Mouse (Mus musculus) adrenal gland, postnatal 36 days (tissue): Measurements from ENCODE around the gene F11r. TPM values are rescaled to one million over a fixed set of nuclear protein-coding genes. Genes with fewer than 3 reads are reported as not detected.

Experiments
- DNase-seq, 2 experiments: peaks; one replicate each; pipeline ENCODE4 v3.0.0; 2021; ENCODE audit warnings: mixed read lengths in 1 of 2
- long read RNA-seq, 2 experiments: library from polyadenylated mRNA; stranded (forward); transcript quantifications; one replicate each; pipeline ENCODE4 v2.0.0; 2021; ENCODE audit warnings: borderline sequencing depth in 2 of 2
- total RNA-seq, 2 experiments: library from RNA; stranded (reverse); gene quantifications; 2 replicates each; pipeline ENCODE4 v1.2.3; 2021

The F11r gene
- total RNA-seq = 10 to 100 TPM; 39.7 to 51.0 TPM
- long read RNA-seq, experiment 1, partial matches to known transcripts = 10 of 11 reads
- long read RNA-seq, experiment 1, other reads (novel, unspliced or antisense) = 1 of 11 reads
- long read RNA-seq, experiment 2, partial matches to known transcripts = 0 of 1 reads
- long read RNA-seq, experiment 2, other reads (novel, unspliced or antisense) = 0 of 1 reads

DNA sequence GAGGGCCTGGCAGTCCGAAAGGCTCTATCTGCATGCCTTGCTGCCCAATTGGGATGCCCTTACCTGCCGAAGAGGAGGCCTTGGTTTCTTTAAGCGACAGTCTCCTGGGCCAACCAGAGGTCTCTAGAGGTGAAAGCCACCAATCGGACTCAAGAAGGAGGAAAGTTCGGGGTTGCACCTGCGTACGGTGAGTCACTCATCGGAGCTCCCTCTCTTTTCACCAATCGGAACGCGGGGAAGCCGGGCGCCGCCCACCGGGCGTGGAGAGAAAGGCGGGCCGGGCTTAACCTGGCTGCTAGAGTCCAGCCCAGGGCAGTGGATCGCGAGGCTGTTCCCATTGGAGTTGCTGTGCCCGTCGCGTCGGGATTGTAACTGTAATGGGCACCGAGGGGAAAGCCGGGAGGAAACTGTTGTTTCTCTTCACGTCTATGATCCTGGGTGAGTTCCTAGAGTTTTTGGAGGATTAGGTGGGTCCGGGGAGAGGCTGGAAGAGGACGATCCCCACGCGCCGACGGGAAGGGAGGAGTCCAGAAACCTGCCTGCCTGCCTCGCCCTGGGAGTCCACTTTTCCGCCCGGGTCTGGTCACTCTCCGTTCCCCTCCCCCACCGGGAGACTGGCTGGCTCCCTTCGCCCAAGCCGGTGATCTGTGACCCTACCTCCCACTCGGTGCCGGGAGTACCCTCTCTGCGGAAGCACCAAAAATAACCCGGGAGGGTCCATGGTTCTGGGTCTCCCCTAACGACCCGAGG, at the start of gene F11r:
F11r (plus strand) TSS at position 272 of the 750 bp plus-strand sequence.
- peak; percentile 95 for DNase-seq

DNA sequence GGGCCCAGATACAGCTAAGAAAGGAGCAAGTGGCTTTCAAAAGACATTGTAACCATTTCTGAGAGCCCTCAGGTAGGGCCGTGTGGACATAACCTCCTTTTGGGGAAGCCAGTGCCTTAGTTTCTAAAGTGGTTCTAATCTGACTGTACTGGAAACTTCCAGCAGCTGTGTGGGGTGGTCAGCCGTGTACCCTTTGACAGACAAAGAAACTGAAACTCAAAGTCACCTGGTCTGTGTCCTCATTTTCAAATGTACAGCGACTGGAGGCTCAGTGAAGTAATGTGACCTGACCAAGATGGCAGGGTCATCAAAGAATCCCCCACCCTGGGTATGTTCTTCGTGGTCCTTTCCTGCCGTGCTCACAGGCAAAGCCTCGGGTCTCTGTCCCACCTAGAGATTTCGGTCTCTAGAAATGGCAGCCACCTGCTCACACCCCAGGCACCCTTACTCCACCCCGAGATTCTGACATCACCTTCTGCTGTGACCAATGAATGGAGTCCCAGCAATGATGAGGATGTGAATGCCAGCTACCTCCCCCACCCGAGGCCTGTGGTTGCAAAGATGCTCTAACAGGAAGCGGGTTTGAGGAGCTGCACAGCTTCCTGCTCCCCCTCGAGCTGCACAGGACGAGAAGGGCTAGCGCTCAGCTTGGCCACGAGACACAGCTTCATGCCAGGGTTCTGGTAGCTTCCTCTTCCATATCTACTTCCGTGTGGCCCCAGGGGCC, 48.8 kb upstream of the F11r start, which contains the start of gene Arhgap30:
Arhgap30 (plus strand) TSS at position 579 of the 727 bp plus-strand sequence.
- peak; percentile 17 to 39 for DNase-seq

DNA sequence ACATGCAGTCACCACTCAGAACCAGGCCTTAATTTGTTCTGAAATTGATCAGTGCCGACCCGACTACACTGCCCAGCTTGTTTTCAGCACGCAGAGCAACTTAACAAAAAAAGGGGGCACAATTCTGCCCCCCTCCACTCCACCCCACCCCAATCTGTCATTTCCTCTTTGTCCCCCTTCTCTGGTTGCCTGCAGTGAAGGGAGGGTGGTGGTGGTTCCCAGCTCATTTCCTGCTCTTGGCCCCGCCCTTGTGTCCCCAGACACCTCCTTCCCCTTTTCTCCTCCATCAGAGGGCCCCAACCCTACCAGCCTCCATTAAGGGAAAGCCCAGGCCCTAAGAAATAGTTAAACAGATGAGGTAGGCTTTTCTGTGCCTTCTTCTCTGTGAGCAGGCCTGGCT, 47.2 kb upstream of the F11r start:
- no peak for DNase-seq

DNA sequence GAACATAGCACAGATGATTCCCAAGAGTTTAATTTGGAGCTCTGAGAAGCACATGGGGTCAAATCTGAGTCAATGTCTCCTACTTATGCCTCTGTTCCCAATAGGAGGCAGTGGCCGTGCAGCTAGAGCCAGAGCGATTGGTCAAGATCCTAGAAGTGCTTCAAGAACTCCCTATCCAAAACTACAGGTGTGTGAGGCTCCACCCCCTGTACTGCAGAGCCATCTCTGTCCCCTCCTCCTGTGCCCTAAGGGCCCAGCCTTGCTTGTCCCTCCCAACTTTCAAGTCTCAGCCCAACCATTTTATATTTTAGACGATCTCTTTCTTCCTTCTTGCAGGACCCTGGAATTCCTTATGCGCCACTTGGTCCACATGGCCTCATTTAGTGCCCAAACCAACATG, 35.5 kb upstream of the F11r start:
- DNase-seq = no peak

DNA sequence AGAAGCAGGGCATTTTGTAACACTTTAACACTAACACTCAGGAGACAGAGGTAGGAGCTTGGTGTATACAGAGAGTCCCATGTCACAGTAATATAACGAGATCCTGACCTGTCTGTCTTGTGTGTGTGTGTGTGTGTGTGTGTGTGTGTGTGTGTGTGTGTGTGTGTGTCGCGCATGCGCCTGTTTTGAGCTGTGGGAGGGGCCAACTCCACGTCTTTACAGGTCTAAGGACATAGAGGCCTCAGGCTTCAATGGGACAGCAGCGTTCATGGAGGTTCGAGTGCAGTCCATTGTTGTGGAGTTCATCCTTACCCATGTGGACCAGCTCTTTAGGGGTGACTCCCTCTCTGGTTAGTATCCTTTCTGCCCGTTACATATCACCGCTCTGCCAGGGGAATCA, 34.3 kb upstream of the F11r start:
- DNase-seq = no peak

DNA sequence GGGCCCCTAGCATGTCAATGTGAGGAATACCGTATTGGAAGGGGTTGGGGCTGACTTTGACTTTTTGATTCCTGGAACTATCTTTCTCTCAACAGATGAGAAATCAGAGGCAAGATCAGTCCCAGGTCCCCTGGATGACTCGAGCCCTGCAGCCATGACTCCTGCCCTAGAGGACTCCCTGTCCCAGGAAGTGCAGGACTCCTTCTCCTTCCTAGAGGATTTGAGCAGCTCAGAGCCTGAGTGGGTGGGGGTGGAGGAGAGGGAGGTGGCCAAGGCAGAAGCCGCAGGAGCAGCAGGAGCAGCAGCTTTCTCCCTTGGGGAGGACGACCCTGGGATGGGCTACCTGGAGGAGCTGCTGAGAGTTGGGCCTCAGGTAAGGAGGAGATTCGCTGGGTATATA, 30.1 kb upstream of the F11r start:
- DNase-seq = no peak

DNA sequence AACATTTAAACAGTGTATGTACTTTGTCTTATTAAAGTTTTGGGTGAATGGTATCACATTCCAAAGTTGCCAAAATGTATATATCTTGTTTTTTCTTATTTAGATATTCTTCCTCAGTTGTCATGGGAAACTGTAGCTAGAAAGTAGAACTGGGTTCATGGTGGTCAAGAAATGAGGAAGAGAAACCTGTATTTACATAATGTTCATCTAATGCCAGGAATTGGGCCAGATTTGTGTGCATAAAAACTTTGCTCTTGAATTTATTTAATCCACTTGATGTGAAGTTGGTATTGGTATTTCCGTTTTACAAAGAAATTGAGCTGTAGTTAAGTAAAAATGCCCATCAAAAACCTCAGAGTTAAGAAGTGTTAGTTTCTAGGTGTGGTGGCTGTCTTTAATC, 27.1 kb upstream of the F11r start:
- no peak for DNase-seq

DNA sequence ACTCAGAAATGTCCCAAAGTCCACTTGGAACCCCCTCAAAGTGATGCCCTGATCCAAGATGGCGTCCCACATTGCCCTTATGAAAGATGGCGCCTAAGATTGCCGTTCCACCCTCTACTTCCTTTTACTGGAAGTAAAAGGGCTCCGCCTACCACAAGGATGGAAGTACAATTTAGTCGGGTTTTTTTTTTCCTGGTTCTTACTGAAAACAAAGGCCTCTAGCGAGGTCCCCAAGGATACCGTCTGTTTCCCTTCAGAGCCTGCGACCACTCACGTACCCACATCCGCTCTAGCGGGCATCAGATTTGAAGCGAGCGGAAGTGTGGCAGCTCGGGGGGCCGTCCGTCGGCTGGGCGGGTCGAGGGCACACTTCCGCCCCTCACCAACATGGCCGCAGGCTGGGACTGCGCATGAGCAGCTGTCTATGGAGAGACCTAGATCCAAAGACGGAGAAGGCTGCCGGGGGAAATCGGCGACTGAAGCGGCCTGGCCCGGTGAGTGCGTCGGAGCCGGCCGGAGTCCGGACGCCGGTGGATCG, 26.3 kb upstream of the F11r start, which contains the start of gene Usf1:
Usf1 (plus strand) TSS at position 367 of the 538 bp plus-strand sequence.
- peak; percentile 96 for DNase-seq

DNA sequence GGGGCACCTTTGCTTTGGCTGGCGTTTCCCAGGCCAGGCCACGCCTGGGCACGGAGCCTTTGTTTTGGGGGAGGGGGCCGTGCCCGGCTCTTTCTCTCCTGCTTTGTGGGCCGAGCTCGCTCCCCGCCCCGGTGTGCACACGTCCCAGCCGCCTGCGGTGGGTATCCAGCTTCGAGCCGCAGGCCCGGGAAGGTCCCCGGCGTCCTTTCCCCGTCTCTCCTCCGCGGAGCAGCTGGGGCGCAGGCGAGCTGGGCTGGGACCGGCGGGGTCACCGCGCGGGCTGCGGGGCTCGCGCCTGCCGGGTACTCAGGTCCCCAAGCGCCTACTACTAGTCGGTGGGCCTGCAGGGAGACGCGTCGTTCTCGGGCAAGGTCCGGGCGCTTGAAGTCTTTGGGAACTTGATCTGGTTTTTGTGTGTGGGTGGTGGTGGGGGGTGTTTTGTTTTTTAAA, 25.8 kb upstream of the F11r start:
- no peak for DNase-seq

DNA sequence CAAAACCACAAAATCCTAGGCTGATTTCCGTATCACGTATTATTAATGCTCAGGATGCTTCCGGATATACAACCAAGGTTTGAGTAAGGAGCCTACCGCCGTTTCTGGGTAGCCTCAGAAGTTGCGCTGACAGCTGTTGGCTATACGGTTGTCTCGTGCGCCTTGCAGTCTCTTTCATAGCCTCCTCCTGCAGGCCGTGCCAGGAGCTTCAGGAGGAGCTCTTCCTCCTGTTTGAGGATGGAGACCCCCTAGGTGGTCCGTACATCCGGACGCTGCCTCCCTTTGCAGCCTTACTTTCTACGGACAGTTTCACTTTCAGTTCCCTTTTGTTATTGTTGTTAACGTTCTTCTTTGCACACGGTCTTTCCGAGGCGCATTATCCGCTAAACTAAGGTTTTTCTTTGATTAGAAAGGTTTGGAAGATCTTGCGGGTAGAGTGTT, 25.3 kb upstream of the F11r start:
- peak; percentile 20 to 44 for DNase-seq

DNA sequence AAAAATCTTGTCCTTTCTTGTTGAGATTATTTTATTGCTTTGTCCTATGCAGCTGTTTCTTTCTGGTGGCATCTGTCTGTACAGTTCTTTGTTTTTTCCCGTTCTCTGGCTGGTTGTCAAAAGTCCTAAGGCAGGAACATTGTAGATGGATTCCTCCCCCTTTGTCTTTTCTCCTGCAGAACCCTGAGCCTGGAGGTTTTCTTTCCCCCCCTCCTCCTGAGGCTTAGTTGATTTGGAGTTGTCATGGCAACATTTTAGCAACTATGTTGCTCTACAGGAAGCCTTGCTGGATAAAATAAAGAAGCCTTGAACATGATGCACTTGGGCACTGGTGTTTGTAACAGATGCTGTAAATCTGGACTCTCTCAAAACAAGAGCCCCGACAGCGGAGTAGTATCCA, 24.9 kb upstream of the F11r start:
- no peak for DNase-seq

DNA sequence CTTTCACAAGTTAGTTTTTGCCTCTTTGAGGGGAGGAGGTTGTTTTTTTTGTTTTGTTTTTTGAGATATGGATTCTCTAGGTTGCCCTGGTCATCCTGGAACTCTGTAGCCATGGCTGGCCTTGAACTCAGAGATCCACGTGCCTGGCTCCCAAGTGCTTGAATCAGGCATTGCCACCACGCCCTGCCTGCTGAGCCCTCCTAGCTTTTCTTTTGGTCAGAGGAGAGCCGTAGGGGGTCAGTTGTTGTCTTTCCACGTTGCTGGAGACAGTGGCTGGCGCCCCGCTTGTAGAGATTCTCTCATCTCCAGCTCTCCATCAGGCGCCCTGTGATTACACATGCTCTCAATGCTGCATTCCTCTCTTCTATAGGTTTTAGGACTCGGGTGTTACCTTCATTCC, 23.7 kb upstream of the F11r start:
- peak in 1 of 2 experiments; percentile 32 for DNase-seq

DNA sequence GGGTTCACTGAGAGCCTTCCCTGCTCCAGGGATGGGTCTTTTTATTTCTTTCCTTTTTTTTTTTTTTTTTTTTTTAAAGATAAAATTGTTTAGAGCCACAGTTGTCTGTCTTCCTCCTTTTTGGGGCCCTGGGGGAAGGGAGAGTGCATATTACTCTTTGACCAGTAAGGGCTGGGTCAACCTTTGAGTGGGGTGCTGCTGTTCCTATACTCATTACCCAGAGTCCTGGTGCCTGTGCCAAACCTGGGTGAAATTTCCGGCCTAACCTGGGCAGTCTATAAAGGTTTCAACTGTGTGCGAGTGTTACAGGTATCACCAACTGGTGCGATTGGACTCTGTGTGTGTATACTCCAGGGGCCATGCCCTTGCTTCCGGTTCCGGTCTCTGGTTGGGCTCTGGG, 18.7 kb upstream of the F11r start, which contains the start of gene Tstd1:
Tstd1 (plus strand) TSS at position 213 of the 400 bp plus-strand sequence.
- DNase-seq = no peak

DNA sequence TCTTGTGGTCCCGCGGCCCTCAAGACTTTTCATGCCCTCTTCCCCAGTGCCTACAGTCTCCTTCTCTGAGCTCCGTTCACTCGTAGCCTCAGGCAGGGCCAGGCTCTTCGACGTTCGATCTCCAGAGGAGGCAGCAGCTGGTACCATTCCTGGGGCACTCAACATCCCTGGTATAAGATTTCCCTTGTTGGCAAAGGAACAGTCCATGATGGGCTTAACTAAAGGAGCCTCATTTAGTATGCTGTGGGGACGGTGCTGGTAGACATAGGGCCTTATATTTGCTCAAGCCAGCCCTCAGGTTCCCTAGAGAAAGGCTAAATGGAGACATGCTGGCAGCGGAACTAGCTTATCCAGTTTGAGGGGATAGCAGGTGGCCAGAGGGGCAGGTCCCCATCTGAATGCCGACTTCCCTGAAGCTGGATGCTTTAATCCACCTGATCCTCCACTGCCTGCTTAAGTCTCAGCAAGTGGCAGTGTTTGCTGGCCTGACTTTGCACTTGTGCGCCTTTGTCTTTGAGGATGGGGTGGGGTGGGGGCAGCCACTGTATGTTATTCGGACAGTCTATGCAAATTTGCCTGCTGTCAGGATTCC, 17.9 kb upstream of the F11r start:
- no peak for DNase-seq

DNA sequence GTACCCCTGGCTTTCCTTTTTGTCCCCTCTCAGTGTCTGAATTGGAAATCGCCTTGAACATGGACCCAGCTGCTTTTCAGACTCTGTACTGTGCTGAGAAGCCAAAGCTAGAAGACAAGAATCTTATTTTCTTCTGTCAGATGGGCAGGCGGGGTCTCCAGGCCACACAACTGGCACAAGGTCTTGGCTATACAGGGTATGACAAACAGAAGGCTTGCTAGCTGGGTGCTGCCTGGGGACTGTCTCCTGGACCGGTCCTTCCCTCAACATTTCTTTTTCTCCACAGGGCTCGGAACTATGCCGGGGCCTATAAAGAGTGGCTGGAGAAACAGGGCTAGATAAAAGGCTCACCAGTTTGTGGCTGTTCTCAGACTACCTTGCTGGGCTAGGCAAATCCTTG, 17.4 kb upstream of the F11r start:
- no peak for DNase-seq

DNA sequence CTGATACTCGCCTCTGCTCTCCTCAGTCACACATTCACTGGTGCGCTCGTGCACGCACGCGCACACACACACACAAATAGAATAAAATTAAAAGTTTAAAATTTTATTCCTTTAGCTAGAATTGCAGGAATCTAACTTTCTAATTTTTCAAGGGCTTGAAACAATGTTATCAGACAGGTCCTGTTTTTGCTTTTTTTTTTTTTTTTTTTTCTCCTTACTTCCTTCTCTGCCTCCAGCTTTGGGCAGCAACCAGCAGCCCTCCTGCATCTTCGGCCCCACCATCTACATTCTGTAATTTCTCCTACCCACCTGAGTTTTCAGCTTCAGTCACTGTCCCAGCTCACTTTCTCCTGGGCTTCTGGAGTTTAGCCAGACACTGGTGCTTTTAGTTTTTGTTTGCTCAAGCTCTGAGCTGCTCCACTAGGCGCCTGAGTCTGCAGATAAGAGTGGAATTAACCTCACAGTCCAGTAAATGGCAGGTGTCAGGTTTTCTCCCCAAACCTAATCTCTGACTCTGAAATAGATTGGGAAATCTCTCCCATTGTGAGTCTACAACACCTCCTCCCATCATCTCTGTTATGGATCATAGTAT, 14.7 kb upstream of the F11r start:
- no peak for DNase-seq

DNA sequence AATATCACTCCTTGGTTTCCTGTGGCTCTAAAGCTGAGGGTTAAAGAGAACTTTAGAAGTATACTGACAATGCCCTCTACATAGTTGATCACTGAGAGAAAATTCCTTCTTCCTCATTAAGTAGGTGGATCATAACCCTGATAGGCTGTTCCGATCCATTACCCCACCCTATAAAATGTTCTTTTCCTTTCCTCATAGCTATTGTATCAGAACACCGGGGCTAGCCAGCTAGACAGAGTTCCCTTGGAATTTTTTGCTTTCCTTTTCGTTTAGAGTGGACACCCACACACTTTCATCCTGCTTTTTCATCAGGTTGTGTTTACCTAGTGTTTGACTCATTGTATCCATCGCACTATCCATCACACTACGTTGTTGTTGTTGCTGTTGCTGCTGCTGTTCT, 12.7 kb upstream of the F11r start:
- DNase-seq = no peak

DNA sequence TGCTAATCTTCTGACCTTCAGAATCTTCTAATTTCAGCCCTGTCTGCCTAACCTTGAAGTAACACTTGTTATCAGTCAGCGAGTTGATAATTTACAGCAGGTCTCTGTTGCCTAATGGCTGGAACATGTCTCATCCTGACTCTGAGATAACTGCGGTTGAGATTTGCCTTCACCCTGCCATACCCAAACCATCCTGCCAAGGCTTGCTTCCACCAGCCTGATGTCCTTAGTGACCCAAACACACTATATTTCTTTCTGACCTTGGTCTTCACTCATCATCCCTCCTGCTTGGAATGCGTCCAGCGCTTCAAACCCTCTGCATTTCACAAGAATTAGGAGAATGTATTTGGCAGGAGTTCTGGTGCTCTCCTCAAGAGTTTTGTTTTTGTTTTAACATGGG, 12.2 kb upstream of the F11r start:
- DNase-seq = peak; percentile 84 to 87

DNA sequence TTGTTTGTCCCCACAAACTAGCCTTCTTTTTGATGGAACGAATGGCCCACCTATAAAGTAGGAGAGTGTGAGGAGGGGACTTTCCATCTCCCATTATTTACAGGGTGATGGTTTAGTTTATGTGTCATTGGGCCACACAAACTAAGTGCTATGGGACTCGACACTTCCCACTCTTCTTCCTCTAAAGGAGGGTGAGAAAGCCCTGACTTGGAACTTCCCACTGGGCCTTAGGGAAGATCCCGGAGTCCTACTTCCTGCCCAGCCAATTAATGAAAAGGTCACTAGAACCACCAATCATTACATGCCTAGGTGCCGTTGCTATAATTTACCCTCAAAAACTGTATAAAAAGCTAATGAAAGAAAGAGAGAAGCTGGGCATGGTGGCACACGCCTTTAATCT, 5.2 kb upstream of the F11r start:
- no peak for DNase-seq

DNA sequence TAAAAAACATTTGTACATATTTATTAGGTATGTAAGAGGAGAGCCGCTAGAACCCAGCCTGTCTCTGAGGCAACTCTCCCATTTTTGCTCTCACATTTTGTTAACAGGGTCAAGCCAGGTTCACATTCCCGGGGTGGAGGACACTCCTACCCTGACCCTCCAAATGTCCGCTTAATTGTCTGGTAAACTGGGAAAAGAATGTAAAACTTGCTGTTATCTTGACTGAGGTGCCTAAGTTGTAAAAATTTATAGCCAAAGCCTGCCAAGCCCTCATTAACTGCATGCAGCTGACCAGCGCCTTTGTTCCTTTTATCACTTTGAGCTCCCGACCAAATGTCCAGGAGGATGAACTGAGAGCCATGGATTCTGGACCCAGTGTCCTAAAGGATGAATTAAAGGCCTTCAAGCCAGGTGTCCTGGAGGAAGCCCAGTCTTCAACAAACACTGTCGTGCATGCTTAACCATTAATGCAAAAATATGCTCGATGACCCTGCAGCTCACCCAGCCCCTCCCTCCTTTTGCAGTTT, 2.0 kb upstream of the F11r start:
- DNase-seq = no peak

DNA sequence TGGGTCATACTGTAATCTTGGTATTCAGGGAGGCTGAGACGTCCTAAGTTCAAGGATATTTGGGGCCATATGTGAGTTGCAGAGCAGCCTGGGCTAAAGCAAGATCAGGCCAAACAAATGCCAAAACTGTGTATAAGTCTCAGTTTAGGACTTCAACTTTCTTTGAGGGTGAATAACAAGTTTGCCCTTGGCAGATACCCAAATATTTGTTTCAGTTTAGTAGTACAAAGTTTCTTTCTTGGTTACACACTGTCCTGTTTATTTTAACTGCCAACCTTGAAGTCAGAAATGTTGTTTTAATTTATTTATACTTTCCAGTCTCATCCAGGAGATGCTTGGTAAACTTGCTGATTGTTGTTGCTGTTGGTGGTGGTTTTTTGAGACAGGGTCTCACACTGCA, 1.4 kb upstream of the F11r start:
- no peak for DNase-seq
